Mouse (Mus musculus): Measurements from ENCODE around the gene Rasgef1b. TPM values are rescaled to one million over a fixed set of nuclear protein-coding genes. Genes with fewer than 3 reads are reported as not detected.
"Not testable (repeated sequence)": the region's sequence is repeated elsewhere in the genome, so short reads cannot be mapped to it uniquely, and the experiment has no call there.

Rasgef1b gene
- polyA plus RNA-seq, 1 experiment, result 8.6 TPM

DNA sequence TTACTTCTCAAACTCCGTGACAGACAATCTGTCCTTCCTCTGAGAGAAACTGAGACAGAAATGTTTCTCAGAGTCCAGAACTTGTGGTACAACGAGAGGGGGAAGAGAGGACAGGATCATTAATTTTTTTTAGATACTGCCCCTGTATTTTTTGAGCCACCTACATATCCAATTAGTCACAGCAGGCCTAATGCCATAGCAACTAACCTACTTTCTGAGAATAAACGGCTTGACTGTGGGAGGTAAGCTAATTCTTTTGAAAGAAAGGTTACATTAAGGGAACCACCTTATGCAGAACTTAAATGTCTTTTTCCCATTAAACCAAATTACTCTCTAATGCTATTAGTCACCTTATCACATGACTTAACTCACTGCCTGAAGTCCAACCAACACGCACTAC, 501.5 kb downstream of the Rasgef1b start:
- H3K36me3 ChIP-seq (ENCODE audit: control insufficient read depth, insufficient read depth, low read length), result peaks cover 2% of the 10 kb centered on the region
- 84% methylated on average over 4 of the region's 4 CpGs for WGBS
- DNase-seq, result no peak
- no peak overlapping the region for H3K4me3 ChIP-seq (ENCODE audit: insufficient read depth, low read depth, low read length)
- no peaks in the 10 kb centered on the region for H3K27me3 ChIP-seq (replicated peaks; ENCODE audit: control insufficient read depth, insufficient read depth, low read length)
- TF ChIP-seq CTCF (conservative IDR thresholded peaks at IDR 0.05; ENCODE audit: insufficient read depth, insufficient read length, low read depth, low read length) (no peak), POLR2A (IDR thresholded peaks at IDR 0.05; ENCODE audit: low read depth, low read length) (no peak)
- no peak overlapping the region for H3K27ac ChIP-seq (ENCODE audit: insufficient read depth, low read depth, low read length)
- H3K4me1 ChIP-seq (ENCODE audit: control insufficient read depth, insufficient read depth, low read length), result no peaks in the 10 kb centered on the region

DNA sequence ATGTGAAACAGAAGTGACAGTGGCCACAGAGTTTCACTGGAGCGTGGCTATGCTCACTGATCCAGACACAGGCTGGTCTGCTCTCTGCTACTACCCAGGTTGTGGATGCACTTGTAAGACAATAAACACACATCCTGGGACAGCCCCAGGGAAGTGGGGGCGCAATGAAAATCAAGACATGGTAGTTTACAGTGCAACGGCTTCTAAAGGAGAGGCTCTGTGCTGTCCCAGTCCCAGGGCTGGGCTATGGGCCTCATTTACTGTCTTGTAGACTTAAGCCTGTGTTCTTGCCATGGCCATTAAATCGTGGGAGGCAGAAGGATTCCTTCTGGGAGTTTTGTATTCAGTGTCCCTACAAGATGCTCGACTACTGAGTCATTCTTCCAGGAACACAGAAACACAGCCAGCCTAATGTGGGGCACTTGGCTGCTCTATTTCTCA, 504.3 kb downstream of the Rasgef1b start:
- Histone ChIP-seq H3K27me3 (replicated peaks; ENCODE audit: control insufficient read depth, insufficient read depth, low read length) (no peaks in the 10 kb centered on the region; the same call in 1 of the 2 replicates), H3K27ac (ENCODE audit: insufficient read depth, low read depth, low read length) (no peak overlapping the region), H3K4me3 (ENCODE audit: insufficient read depth, low read depth, low read length) (no peak overlapping the region), H3K4me1 (ENCODE audit: control insufficient read depth, insufficient read depth, low read length) (no peaks in the 10 kb centered on the region), H3K36me3 (ENCODE audit: control insufficient read depth, insufficient read depth, low read length) (peaks cover 12% of the 10 kb centered on the region)
- 43% methylated on average over 5 of the region's 5 CpGs for WGBS
- no peak for DNase-seq
- TF ChIP-seq POLR2A (IDR thresholded peaks at IDR 0.05; ENCODE audit: low read depth, low read length), result no peak
- TF ChIP-seq CTCF (conservative IDR thresholded peaks at IDR 0.05; ENCODE audit: insufficient read depth, insufficient read length, low read depth, low read length), result no peak

DNA sequence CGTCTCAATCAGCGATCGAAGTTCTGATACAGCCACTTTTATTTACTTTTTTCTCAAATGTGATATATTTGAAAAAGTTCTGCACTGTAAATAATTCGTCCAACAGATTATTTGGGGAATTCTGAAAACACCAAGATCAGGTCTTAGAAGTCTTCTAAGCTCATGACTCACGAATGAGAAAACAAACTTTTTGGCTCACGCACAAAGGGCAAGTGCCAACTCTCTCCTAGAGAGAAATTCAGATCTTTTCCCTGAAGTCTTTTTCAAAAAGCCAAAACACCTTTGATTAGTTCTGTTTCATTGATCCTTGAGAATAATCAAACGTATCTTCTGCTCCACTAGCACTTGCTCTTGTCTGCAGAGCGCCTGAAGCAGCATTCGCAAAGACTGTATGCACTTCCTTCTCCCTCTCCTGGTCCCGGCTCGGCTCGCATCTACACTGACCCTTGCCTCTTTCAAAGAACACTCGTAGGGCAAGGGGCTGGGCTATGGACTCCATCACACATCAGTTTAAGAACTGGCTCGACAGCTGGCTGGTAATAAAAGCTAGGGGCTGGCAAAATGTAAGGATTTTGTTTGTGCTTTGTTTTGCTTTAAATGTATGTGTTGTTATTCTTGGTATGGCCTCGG, 504.9 kb downstream of the Rasgef1b start:
- Histone ChIP-seq H3K4me1 (ENCODE audit: control insufficient read depth, insufficient read depth, low read length) (no peaks in the 10 kb centered on the region), H3K4me3 (ENCODE audit: insufficient read depth, low read depth, low read length) (no peak overlapping the region), H3K27me3 (replicated peaks; ENCODE audit: control insufficient read depth, insufficient read depth, low read length) (no peaks in the 10 kb centered on the region; the same call in 1 of the 2 replicates), H3K27ac (ENCODE audit: insufficient read depth, low read depth, low read length) (no peak overlapping the region), H3K36me3 (ENCODE audit: control insufficient read depth, insufficient read depth, low read length) (peaks cover 12% of the 10 kb centered on the region)
- TF ChIP-seq POLR2A (IDR thresholded peaks at IDR 0.05; ENCODE audit: low read depth, low read length) (no peak), CTCF (conservative IDR thresholded peaks at IDR 0.05; ENCODE audit: insufficient read depth, insufficient read length, low read depth, low read length) (no peak)
- DNase-seq, result no peak
- 54% methylated on average over 15 of the region's 15 CpGs for WGBS

DNA sequence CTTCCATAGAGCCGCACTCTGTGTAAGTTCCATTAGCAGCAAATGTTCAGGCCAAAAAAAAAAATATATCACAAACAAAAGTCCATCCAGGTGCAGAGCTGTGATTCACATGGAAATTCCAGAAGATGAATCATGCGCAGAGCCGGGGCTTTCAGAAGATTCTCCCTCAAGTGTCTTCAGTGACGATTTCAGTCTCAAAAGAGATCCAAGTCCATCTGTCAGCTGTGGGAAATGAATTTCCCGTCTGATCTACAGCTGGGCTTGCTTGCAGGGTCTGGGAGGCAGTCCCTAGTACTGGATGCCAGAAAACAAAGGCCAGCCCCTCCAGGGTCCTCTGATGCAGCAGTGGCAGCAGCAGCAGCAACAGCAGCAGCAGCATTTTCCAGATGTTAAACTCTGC, 510.5 kb downstream of the Rasgef1b start:
- DNase-seq, result no peak
- Histone ChIP-seq H3K4me1 (ENCODE audit: control insufficient read depth, insufficient read depth, low read length) (no peaks in the 10 kb centered on the region), H3K27me3 (replicated peaks; ENCODE audit: control insufficient read depth, insufficient read depth, low read length) (no peaks in the 10 kb centered on the region; the same call in 1 of the 2 replicates), H3K4me3 (ENCODE audit: insufficient read depth, low read depth, low read length) (no peak overlapping the region), H3K36me3 (ENCODE audit: control insufficient read depth, insufficient read depth, low read length) (peaks cover 11% of the 10 kb centered on the region), H3K27ac (ENCODE audit: insufficient read depth, low read depth, low read length) (no peak overlapping the region)
- WGBS, result 64% methylated on average over 5 of the region's 5 CpGs
- TF ChIP-seq CTCF (conservative IDR thresholded peaks at IDR 0.05; ENCODE audit: insufficient read depth, insufficient read length, low read depth, low read length), result no peak
- TF ChIP-seq POLR2A (IDR thresholded peaks at IDR 0.05; ENCODE audit: low read depth, low read length), result no peak

DNA sequence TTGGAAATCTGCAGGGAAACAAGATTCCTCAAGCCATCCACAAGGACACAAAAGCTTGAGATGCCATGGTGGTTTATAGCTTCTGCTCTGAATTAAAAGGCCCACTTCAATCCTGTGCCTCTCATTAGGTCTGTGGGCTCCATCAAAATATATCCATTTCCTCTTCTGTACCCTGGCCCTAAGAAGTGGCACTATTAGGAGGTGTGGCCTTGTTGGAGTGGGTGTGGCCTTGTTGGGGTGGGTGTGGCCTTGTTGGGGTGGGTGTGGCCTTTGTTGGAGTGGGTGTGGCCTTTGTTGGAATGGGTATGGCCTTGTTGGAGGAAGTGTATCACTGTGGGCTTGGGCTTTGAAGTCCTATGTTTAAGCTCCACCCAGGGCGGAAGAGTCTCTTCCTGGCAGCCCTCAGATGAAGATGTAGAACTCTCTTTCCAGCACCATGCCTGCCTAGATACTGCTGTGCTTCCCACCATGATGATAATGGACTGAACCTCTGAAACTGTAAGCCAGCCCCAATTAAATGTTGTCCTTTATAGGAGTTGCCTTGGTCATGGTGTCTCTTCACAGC, 512.2 kb downstream of the Rasgef1b start:
- WGBS, result 100% methylated on average over 1 of the region's 1 CpGs
- not testable (repeated sequence) for H3K4me3 ChIP-seq (ENCODE audit: insufficient read depth, low read depth, low read length); H3K27me3 ChIP-seq (replicated peaks; ENCODE audit: control insufficient read depth, insufficient read depth, low read length); H3K4me1 ChIP-seq (ENCODE audit: control insufficient read depth, insufficient read depth, low read length); H3K36me3 ChIP-seq (ENCODE audit: control insufficient read depth, insufficient read depth, low read length); H3K27ac ChIP-seq (ENCODE audit: insufficient read depth, low read depth, low read length); DNase-seq

DNA sequence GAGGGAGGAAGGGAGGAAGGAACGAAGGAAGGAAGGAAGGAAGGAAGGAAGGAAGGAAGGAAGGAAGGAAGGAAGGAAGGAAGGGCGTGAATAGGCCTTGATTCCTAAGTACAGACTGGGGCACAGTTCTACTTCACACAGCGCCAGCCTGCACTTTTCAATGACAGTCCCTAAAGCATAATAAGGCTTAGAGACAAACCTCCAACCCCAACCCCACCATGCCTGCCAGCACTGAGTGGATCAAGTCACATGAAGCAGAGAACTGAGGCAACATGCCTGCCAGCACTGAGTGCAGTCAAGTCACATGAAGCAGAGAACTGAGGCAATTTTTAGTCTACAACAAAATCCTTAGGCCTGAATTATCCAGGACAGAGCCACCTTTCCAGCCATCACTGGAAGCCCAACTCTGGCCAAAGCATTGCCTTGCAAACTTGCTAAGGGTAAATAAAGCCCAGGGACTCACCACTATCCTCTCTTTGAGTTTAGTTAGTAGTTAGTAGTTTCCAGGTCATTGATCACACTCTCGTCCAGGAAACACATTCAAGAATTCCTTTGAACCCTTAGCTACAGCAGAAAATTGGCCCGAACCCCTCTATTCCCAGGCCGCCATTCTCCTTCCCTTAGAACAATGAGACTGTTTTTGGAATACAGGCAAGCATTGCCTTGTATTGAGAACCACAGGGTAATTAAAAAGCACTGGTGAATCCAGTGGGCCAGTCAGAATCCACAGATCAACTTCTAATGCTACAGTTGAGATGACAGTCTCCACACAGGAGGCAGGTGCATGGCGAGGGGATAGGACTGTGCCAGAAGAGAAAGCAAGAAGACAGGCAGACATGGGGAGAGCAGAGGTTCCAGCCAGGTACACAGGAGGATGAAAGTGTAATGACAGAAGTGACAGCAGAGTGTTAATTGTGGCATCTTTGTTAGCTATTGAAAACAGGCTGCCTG, 513.4 kb downstream of the Rasgef1b start:
- no peaks in the 10 kb centered on the region for H3K4me1 ChIP-seq (ENCODE audit: control insufficient read depth, insufficient read depth, low read length)
- WGBS, result 70% methylated on average over 7 of the region's 7 CpGs

DNA sequence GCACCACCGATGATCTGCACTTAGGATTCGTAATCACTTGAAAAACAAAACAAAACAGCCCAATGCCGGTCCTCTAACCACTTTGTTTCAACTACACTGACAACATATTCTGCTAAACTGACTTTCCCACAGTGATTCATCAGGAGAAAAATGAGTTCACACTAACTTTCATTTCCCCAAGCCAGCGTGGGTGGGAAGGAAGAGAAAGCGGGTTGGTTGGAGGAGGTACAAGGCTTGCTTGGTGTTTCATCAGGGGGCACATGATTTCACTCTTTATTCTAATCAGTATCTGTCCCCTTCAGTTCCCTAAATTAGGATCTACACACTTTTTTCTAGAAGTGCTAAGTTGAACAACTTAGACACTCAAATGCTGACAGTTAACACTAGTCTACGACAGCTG, 514.5 kb downstream of the Rasgef1b start:
- no peak for DNase-seq
- Histone ChIP-seq H3K4me1 (ENCODE audit: control insufficient read depth, insufficient read depth, low read length) (no peaks in the 10 kb centered on the region), H3K27ac (ENCODE audit: insufficient read depth, low read depth, low read length) (no peak overlapping the region), H3K27me3 (replicated peaks; ENCODE audit: control insufficient read depth, insufficient read depth, low read length) (no peaks in the 10 kb centered on the region), H3K4me3 (ENCODE audit: insufficient read depth, low read depth, low read length) (no peak overlapping the region), H3K36me3 (ENCODE audit: control insufficient read depth, insufficient read depth, low read length) (no peaks in the 10 kb centered on the region; the same call in 1 of the 2 replicates)
- WGBS, result 86% methylated on average over 6 of the region's 6 CpGs
- no peak for TF ChIP-seq CTCF (conservative IDR thresholded peaks at IDR 0.05; ENCODE audit: insufficient read depth, insufficient read length, low read depth, low read length)
- no peak for TF ChIP-seq POLR2A (IDR thresholded peaks at IDR 0.05; ENCODE audit: low read depth, low read length)

More for the DNA sequence above, 513.4 kb downstream of the Rasgef1b start:
- Histone ChIP-seq H3K36me3 (ENCODE audit: control insufficient read depth, insufficient read depth, low read length) (no peaks in the 10 kb centered on the region; the same call in 1 of the 2 replicates), H3K27me3 (replicated peaks; ENCODE audit: control insufficient read depth, insufficient read depth, low read length) (no peaks in the 10 kb centered on the region), H3K27ac (ENCODE audit: insufficient read depth, low read depth, low read length) (no peak overlapping the region), H3K4me3 (ENCODE audit: insufficient read depth, low read depth, low read length) (no peak overlapping the region)
- DNase-seq, result no peak
- TF ChIP-seq CTCF (conservative IDR thresholded peaks at IDR 0.05; ENCODE audit: insufficient read depth, insufficient read length, low read depth, low read length), result no peak
- no peak for TF ChIP-seq POLR2A (IDR thresholded peaks at IDR 0.05; ENCODE audit: low read depth, low read length)
